Mouse (Mus musculus) brain, embryonic 14.5 days (tissue): ENCODE data around the gene Sel1l.

Source experiments
- CTCF ChIP-seq: fragments of 200-500 bp; IDR thresholded peaks from 2 replicates; pipeline ENCODE4 v1.5.1; 2012; ENCODE audit warnings: inconsistent platforms, mild to moderate bottlenecking, moderate library complexity, borderline replicate concordance; ENCODE audit not compliant: insufficient read depth, insufficient read length; ENCODE audit errors: extremely low read depth
- POLR2A ChIP-seq: fragments of 200-500 bp; IDR thresholded peaks from 2 replicates; pipeline ENCODE4 v1.6.1; 2012; ENCODE audit warnings: mild to moderate bottlenecking, inconsistent platforms, borderline replicate concordance; ENCODE audit not compliant: poor library complexity, insufficient read depth, insufficient read length, severe bottlenecking; ENCODE audit errors: extremely low read depth

DNA sequence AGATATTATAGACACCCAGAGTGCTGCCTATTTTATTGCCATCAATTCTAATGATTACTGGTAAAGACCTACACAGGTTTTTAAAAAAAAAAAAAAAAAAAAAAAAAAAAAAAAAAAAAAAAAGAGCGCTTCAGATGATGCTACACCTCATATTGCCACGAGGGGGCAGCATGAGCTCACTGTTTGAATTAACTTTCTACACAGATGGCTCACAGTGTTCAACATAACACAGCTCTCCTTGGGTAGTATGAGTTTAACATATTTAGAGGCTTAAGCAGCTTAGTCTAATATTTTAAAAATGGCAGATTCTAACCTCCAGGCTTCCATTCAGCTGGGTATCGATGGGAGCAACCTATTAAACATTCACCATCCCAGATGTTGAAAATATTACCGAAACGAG lies 28.7 kb upstream of the Sel1l start:
- peak; percentile 67; the same call in 1 of the 2 replicates for TF ChIP-seq CTCF
- no peak for TF ChIP-seq POLR2A
